Mouse (Mus musculus) small intestine, adult 2 months (tissue): ENCODE measurements at regions not wholly inside any gene's neighbourhood (a gene's known extent, or its start where the extent isn't known, plus 50 kb on each side); places are given as distances from the start of the nearest gene placed in this dataset.

Experiments
- H3K27ac ChIP-seq: fragments of 200-500 bp; 2 replicates; pipeline ENCODE4 v1.5.1; 2012; ENCODE audit warnings: low read depth, low read length, control low read depth, inconsistent platforms; ENCODE audit not compliant: insufficient read depth
- H3K27me3 ChIP-seq: fragments of 200-500 bp; 2 replicates; pipeline ENCODE4 v1.6.1; 2012; ENCODE audit warnings: mild to moderate bottlenecking, moderate library complexity, low read length, inconsistent platforms; ENCODE audit not compliant: control insufficient read depth, insufficient read depth
- H3K36me3 ChIP-seq: fragments of 200-500 bp; 2 replicates; pipeline ENCODE4 v1.6.1; 2012; ENCODE audit warnings: mild to moderate bottlenecking, low read length, control low read depth, inconsistent platforms; ENCODE audit not compliant: control insufficient read depth, insufficient read depth
- H3K4me1 ChIP-seq: fragments of 200-500 bp; 2 replicates; pipeline ENCODE4 v1.6.1; 2012; ENCODE audit warnings: low read length, inconsistent platforms, mixed read lengths; ENCODE audit not compliant: control insufficient read depth, insufficient read depth, insufficient read length
- H3K4me3 ChIP-seq: fragments of 200-500 bp; 2 replicates; pipeline ENCODE4 v1.5.1; 2012; ENCODE audit warnings: low read depth, mild to moderate bottlenecking, control low read depth, inconsistent platforms, low read length, moderate library complexity
- CTCF ChIP-seq: fragments of 200-500 bp; IDR thresholded peaks from 2 replicates; pipeline ENCODE4 v1.5.1; 2012; ENCODE audit warnings: low read depth, mild to moderate bottlenecking, control low read depth, inconsistent platforms, low read length, moderate library complexity, mixed read lengths; ENCODE audit not compliant: insufficient replicate concordance, insufficient read length; ENCODE audit errors: extremely low read depth
- POLR2A ChIP-seq: fragments of 200-500 bp; IDR thresholded peaks from 2 replicates; pipeline ENCODE4 v1.6.1; 2012; ENCODE audit warnings: low read depth, mild to moderate bottlenecking, control low read depth, inconsistent platforms, low read length, moderate library complexity
- WGBS: fragments of 180-500 bp; shearing (Covaris S2); methylation state at CpG from one replicate; pipeline ENCODE4 v1.1.7; 2018; 5-methylcytosine and 5-hydroxymethylcytosine counted together

GRCm38 (mm10) chr13:110942986-110943644 lies 311.7 kb upstream of the Actbl2 start:
- Histone ChIP-seq H3K27me3 (no peaks in the 10 kb centered on the region), H3K36me3 (no peaks in the 10 kb centered on the region), H3K4me1 (no peaks in the 10 kb centered on the region), H3K27ac (no peak overlapping the region), H3K4me3 (no peak overlapping the region)
- WGBS: 77% methylated on average over 4 of the region's 4 CpGs
- no peak for TF ChIP-seq CTCF
- no peak for TF ChIP-seq POLR2A

- H3K27ac ChIP-seq: no peak overlapping the region
- no peak overlapping the region for H3K4me3 ChIP-seq
- 45% methylated on average over 4 of the region's 4 CpGs for WGBS
- H3K36me3 ChIP-seq: no peaks in the 10 kb centered on the region
- H3K27me3 ChIP-seq: no peaks in the 10 kb centered on the region
- TF ChIP-seq CTCF: no peak
- TF ChIP-seq POLR2A: no peak
- no peaks in the 10 kb centered on the region for H3K4me1 ChIP-seq
Observed at GRCm38 (mm10) chr13:110944061-110944460, 310.8 kb upstream of the Actbl2 start.

- Histone ChIP-seq H3K4me3 (no peak overlapping the region), H3K27ac (no peak overlapping the region), H3K27me3 (no peaks in the 10 kb centered on the region), H3K36me3 (no peaks in the 10 kb centered on the region), H3K4me1 (no peaks in the 10 kb centered on the region)
- 81% methylated on average over 5 of the region's 5 CpGs for WGBS
- no peak for TF ChIP-seq CTCF
- no peak for TF ChIP-seq POLR2A
Observed at GRCm38 (mm10) chr13:110944683-110945082, 310.1 kb upstream of the Actbl2 start.

- no peak for TF ChIP-seq POLR2A
- no peak for TF ChIP-seq CTCF
- Histone ChIP-seq H3K27ac (no peak overlapping the region), H3K27me3 (no peaks in the 10 kb centered on the region), H3K4me1 (no peaks in the 10 kb centered on the region), H3K4me3 (no peak overlapping the region), H3K36me3 (no peaks in the 10 kb centered on the region)
- WGBS: 31% methylated on average over 5 of the region's 5 CpGs
Observed at GRCm38 (mm10) chr13:110960212-110960611, 294.6 kb upstream of the Actbl2 start.

GRCm38 (mm10) chr13:110967109-110967508 lies 287.7 kb upstream of the Actbl2 start:
- Histone ChIP-seq H3K27ac (no peak overlapping the region), H3K4me3 (no peak overlapping the region), H3K36me3 (no peaks in the 10 kb centered on the region), H3K4me1 (peaks cover 5% of the 10 kb centered on the region), H3K27me3 (no peaks in the 10 kb centered on the region; the same call in 1 of the 2 replicates)
- TF ChIP-seq CTCF (no peak), POLR2A (no peak)
- WGBS: 22% methylated on average over 8 of the region's 8 CpGs

- no peak overlapping the region for H3K27ac ChIP-seq
- TF ChIP-seq CTCF: no peak
- no peak for TF ChIP-seq POLR2A
- no peaks in the 10 kb centered on the region; the same call in 1 of the 2 replicates for H3K27me3 ChIP-seq
- H3K4me1 ChIP-seq: peaks cover 5% of the 10 kb centered on the region
- WGBS: 33% methylated on average over 5 of the region's 5 CpGs
- H3K36me3 ChIP-seq: no peaks in the 10 kb centered on the region
- H3K4me3 ChIP-seq: no peak overlapping the region
Observed at GRCm38 (mm10) chr13:110967626-110968506, 286.9 kb upstream of the Actbl2 start.

- 79% methylated on average over 7 of the region's 7 CpGs for WGBS
- Histone ChIP-seq H3K4me1 (peaks cover 5% of the 10 kb centered on the region), H3K4me3 (no peak overlapping the region), H3K36me3 (no peaks in the 10 kb centered on the region), H3K27me3 (no peaks in the 10 kb centered on the region; the same call in 1 of the 2 replicates), H3K27ac (no peak overlapping the region)
- TF ChIP-seq POLR2A (no peak), CTCF (no peak)
Observed at GRCm38 (mm10) chr13:110968507-110968905, 286.3 kb upstream of the Actbl2 start.
